Mouse (Mus musculus) adrenal gland, postnatal 36 days (tissue): ENCODE results near the gene Ano7. TPM values are rescaled to one million over a fixed set of nuclear protein-coding genes. Genes with fewer than 3 reads are reported as not detected.

ENCODE experiments used
- DNase-seq, 2 experiments: peaks; one replicate each; pipeline ENCODE4 v3.0.0; 2021; ENCODE audit warnings: mixed read lengths in 1 of 2
- long read RNA-seq, 2 experiments: library from polyadenylated mRNA; stranded (forward); transcript quantifications; one replicate each; pipeline ENCODE4 v2.0.0; 2021; ENCODE audit warnings: borderline sequencing depth in 2 of 2
- total RNA-seq, 2 experiments: library from RNA; stranded (reverse); gene quantifications; 2 replicates each; pipeline ENCODE4 v1.2.3; 2021

Gene Ano7
- total RNA-seq: not detected
- long read RNA-seq, experiment 1: 0 reads
- long read RNA-seq, experiment 2: 0 reads

- DNase-seq: no peak
Observed at GRCm38 (mm10) chr1:93373665-93374064, at the start of gene Ano7. Gene Ano7, plus strand, starts transcription at chr1:93373930.

GRCm38 (mm10) chr1:93323973-93324372 lies 49.8 kb upstream of the Ano7 start:
- no peak for DNase-seq

- peak; percentile 51 to 58 for DNase-seq
Observed at GRCm38 (mm10) chr1:93326446-93326845, 47.3 kb upstream of the Ano7 start.

- no peak for DNase-seq
Observed at GRCm38 (mm10) chr1:93334621-93335020, 39.1 kb upstream of the Ano7 start.

GRCm38 (mm10) chr1:93342648-93343503 lies 30.9 kb upstream of the Ano7 start, which contains the start of the genes Ppp1r7 and Pask:
Gene Ppp1r7, plus strand, starts transcription at chr1:93342854.
Gene Pask, minus strand, starts transcription at chr1:93343482.
- peak; percentile 95 to 96 for DNase-seq

- peak; percentile 94 to 95 for DNase-seq
Observed at GRCm38 (mm10) chr1:93343504-93344047, 30.2 kb upstream of the Ano7 start.

GRCm38 (mm10) chr1:93347176-93347575 lies 26.6 kb upstream of the Ano7 start:
- DNase-seq: no peak

- DNase-seq: no peak
Observed at GRCm38 (mm10) chr1:93349701-93350100, 24.0 kb upstream of the Ano7 start.

GRCm38 (mm10) chr1:93352724-93353123 lies 21.0 kb upstream of the Ano7 start:
- no peak for DNase-seq

- DNase-seq: peak; percentile 13 to 26
Observed at GRCm38 (mm10) chr1:93362661-93363060, 11.1 kb upstream of the Ano7 start.

- DNase-seq: no peak
Observed at GRCm38 (mm10) chr1:93365641-93366040, 8.1 kb upstream of the Ano7 start.

- DNase-seq: no peak
Observed at GRCm38 (mm10) chr1:93377307-93377706, 3.6 kb downstream of the Ano7 start.

- peak in 1 of 2 experiments; percentile 13 for DNase-seq
Observed at GRCm38 (mm10) chr1:93379117-93379516, 5.4 kb downstream of the Ano7 start.

GRCm38 (mm10) chr1:93387198-93387597 lies 13.5 kb downstream of the Ano7 start:
- DNase-seq: no peak

- peak; percentile 32 to 51 for DNase-seq
Observed at GRCm38 (mm10) chr1:93388906-93389305, 15.2 kb downstream of the Ano7 start.

GRCm38 (mm10) chr1:93401191-93402052 lies 27.7 kb downstream of the Ano7 start:
- DNase-seq: peak; percentile 16 to 17

GRCm38 (mm10) chr1:93403403-93403802 lies 29.7 kb downstream of the Ano7 start:
- DNase-seq: no peak

GRCm38 (mm10) chr1:93432087-93432486 lies 58.4 kb downstream of the Ano7 start:
- DNase-seq: no peak

GRCm38 (mm10) chr1:93439321-93439720 lies 65.6 kb downstream of the Ano7 start:
- no peak for DNase-seq

GRCm38 (mm10) chr1:93444405-93445110 lies 70.8 kb downstream of the Ano7 start:
- peak; percentile 92 to 93 for DNase-seq

- DNase-seq: peak; percentile 90 to 92
Observed at GRCm38 (mm10) chr1:93445111-93445821, 71.5 kb downstream of the Ano7 start.
